Mouse (Mus musculus) E14TG2a.4 (cell line): ENCODE data around the gene Kif1c.

Experiments used
- CTCF ChIP-seq: conservative IDR thresholded peaks from 2 replicates; pipeline ENCODE4 v1.5.1; 2014; ENCODE audit warnings: low read length
- POU5F1 ChIP-seq: IDR thresholded peaks from 2 replicates; pipeline ENCODE4 v1.6.1; 2014; ENCODE audit warnings: low read length, borderline replicate concordance

DNA sequence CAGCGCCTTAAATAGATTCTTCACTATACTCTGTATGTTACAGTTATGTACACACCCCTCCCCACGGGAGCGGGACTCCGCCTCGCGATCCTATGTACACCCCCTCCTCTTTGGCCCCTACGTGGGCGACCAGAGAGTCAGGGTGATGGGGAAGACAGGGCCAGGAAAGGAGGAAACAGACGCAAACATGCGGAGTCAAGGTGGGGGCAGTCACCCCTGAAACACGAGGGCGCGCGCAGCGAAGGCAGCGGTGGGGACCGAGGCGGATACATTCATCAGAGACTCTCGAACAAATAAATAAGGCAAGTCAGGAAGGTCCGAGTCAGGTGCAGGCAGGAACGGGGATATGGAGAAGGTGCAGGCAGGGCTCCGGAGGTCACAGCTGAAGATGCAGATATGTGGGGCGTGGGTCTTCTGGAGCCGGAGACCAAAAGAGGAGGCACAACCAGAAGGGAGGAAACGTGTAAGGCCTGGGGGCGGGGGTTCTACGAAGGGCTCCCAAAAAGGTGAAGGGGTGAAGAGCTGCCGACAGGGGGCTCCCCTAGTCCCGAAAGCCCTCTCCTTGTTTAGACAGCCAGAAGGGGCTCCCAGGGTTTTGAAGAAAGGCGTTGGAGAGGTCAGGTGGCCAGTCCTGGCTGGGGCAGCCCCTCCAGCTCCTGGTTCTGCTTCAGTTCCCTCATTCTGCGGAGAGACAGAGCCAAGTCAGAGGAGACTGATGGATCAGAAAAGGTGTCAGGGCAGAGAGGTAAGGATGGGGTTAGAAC lies 30.6 kb upstream of the Kif1c start:
- peak; percentile 64 for TF ChIP-seq CTCF
- TF ChIP-seq POU5F1: no peak
